Mouse (Mus musculus) adrenal gland, postnatal 36 days (tissue): ENCODE data around the gene Bgn. TPM values are rescaled to one million over a fixed set of nuclear protein-coding genes. Genes with fewer than 3 reads are reported as not detected.

ENCODE experiments used
- total RNA-seq, 2 experiments: library from RNA; stranded (reverse); gene quantifications; 2 replicates each; pipeline ENCODE4 v1.2.3; 2021

Bgn gene
- total RNA-seq, 2 experiments from 2014 or later = 251 to 260 TPM

Other genes starting within 250 kb of the Bgn start
- under 1 TPM in 1 of 2 experiments, not detected in 1; 0.99 TPM for gene Xlr4c, start 240.5 kb upstream of the Bgn start, total RNA-seq
- under 1 TPM in 1 of 2 experiments, not detected in 1; 0.26 TPM for gene Xlr3c, start 218.2 kb upstream of the Bgn start, total RNA-seq
- not detected for gene Xlr5a, start 190.6 kb upstream of the Bgn start, total RNA-seq
- not detected for gene Xlr5c, start 190.6 kb upstream of the Bgn start, total RNA-seq
- not detected for gene Gm45015, start 146.8 kb upstream of the Bgn start, total RNA-seq
- gene Zfp275, start 141.0 kb upstream of the Bgn start, total RNA-seq = 10 to 100 TPM; 22.5 to 24.5 TPM
- not detected for gene Gm18336, start 84.9 kb upstream of the Bgn start, total RNA-seq
- under 1 TPM; 0.43 to 0.60 TPM for gene Zfp92, start 72.5 kb upstream of the Bgn start, total RNA-seq
- gene Trex2, start 48.3 kb upstream of the Bgn start, total RNA-seq = not detected
- 10 to 100 TPM; 30.0 to 31.5 TPM for gene Haus7, start 24.6 kb upstream of the Bgn start, total RNA-seq
- 10 to 100 TPM; 34.9 to 52.5 TPM for gene Atp2b3, start 19.5 kb downstream of the Bgn start, total RNA-seq
- gene Dusp9, start 155.8 kb downstream of the Bgn start, total RNA-seq = 1 to 10 TPM in 1 of 2 experiments, under 1 TPM in 1; 0.49 to 2.0 TPM
- 1 to 10 TPM; 6.9 to 7.0 TPM for gene Pnck, start 176.5 kb downstream of the Bgn start, total RNA-seq
- 100 to 1,000 TPM in 1 of 2 experiments, 10 to 100 TPM in 1; 62.6 to 126 TPM for gene Slc6a8, start 189.5 kb downstream of the Bgn start, total RNA-seq
- gene Bcap31, start 232.6 kb downstream of the Bgn start, total RNA-seq = 100 to 1,000 TPM; 278 to 286 TPM
- gene Abcd1, start 233.0 kb downstream of the Bgn start, total RNA-seq = 10 to 100 TPM; 21.6 to 31.5 TPM